Mouse (Mus musculus): ENCODE results near the gene Npas2.

GRCm38 (mm10) chr1:39367601-39368266, 174.2 kb downstream of the Npas2 start, which contains the start of gene Rpl31:
- TF ChIP-seq CTCF (IDR thresholded peaks at IDR 0.05; ENCODE audit: low read depth, low read length) = no peak
- peak; percentile 22 for TF ChIP-seq POLR2A (IDR thresholded peaks at IDR 0.05; ENCODE audit: insufficient read depth, low read length)
- 0 out of 2 replicates have a peak, but pooled peaks have one; percentile 11 for TF ChIP-seq EP300 (IDR thresholded peaks at IDR 0.05; ENCODE audit: insufficient read depth, low read depth, low read length)

Data from ES-Bruce4 (cell line).